Mouse (Mus musculus) frontal cortex, adult (tissue): ENCODE data around the gene Stra6.

ENCODE experiments used
- ATAC-seq: cut with Nextera tagmentation; 2 replicates; pipeline ENCODE4 v1.9.2; 2017; ENCODE audit warnings: mild to moderate bottlenecking, moderate library complexity, mixed read lengths; ENCODE audit not compliant: low TSS enrichment

Stra6 gene

GRCm38 (mm10) chr9:58049861-58050260, 13.7 kb upstream of the Stra6 start:
- ATAC-seq, result no peak

GRCm38 (mm10) chr9:58051937-58052336, 11.7 kb upstream of the Stra6 start:
- ATAC-seq, result no peak

GRCm38 (mm10) chr9:58053102-58053501, 10.5 kb upstream of the Stra6 start:
- peak; percentile 83 for ATAC-seq

- no peak for ATAC-seq
These were observed 10.0 kb upstream of the Stra6 start for GRCm38 (mm10) chr9:58053544-58053943.

- ATAC-seq, result no peak
These were observed 9.6 kb upstream of the Stra6 start for GRCm38 (mm10) chr9:58054032-58054431.

DNA sequence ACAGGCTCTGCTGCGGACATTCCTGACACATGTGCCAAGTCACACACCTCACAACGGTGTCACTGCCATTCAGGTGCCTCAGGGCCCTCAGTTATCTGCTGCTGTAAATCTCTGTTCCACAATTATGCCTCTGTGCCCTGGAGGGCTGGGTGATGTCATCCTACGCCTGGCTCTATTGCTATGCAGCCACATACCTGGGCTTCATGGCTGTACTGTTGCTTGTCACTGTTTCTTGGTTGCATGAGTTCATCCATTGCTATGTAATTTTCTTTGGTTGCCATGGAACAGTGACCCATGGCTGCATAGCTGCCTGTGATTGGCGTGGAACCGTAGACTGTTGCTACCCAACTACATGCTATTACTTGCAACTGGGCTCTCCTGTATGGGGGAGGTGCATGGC, 7.9 kb upstream of the Stra6 start:
- ATAC-seq, result no peak

GRCm38 (mm10) chr9:58059920-58060319, 3.7 kb upstream of the Stra6 start:
- ATAC-seq, result no peak

DNA sequence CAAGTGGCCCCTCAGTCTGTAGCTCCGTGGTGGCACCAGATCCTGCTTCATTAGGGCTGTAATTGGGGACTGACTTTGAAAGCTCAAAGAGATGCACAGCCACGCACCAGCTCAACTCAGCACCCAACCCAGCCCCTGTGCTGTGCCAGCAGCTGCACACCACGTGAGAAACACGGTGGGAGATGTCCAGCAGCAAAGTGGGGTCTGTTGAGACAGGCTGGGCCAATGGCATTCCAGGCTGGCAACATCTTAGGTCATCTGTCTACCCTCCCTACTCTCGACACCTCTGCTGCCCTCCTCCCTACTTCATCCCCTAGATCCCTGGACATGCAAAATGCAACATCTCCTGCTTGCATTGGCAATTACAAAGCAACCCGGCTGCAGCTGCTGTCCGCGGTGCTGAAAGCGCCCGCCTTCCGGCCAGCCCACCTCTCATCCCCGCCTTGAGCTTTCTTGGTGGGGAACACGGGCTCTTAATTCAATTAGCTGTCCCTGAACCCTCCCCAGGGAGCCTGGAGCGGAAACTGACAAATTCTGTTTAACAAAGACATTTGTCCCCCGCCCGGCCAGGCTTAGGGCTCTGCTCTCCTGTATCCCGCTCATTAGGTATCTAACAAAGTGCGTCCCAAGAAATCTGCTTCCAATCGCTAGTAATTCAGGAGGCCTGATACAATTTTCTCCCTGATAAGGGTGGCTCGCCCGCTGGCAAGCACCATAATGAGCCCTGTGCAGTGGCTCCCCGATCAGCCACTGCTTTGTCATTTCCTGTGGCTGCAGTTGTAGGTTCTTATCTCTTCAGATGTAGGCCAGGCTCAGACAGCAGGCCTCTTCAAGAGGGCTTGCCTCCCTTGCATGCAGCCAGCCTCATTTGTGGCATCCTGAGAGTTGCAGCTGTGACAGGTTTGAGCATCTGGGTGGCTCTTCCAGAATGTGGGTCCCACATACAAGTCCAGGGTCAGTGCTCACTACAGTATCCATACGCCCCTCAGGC, 2.6 kb upstream of the Stra6 start:
- no peak for ATAC-seq

DNA sequence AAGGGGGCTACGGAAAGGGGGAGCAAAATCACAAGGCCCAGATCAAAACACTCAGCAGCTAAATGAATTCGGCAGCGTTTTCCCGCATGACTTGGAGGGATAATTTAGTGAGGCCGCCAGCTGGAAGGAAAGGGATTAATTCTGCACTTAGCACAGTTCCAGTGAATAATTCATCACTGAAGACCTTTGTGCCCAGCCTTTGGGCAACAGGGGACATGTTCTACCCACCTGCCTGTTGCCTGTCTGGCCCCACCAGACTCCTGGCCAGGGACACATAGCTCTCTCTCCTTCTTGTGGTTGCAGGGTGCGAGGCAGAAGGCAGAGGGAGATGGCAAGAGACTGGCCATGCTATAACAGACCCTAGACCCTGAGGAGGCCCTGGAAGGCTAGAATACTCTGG, 1.9 kb downstream of the Stra6 start:
- no peak for ATAC-seq

GRCm38 (mm10) chr9:58065977-58066730, 2.6 kb downstream of the Stra6 start:
- peak; percentile 50 for ATAC-seq

DNA sequence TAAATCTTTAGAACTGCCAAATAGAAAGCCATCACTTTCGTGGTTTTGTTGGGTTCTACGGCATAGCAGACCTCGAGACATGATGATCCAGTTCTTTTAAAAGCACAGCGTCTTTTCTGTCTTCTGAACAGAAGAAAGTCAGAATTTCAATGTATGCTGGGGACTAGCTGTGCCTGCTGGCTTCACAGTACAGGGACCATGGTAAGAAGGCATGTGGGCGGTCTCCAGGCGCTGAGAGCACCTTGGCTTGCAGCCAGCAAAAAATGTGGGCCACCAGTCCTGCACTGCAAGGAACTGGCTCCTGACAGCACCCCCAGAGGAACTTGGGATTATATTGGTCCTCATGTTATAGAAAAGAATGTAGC, 3.1 kb downstream of the Stra6 start:
- peak; percentile 84 for ATAC-seq

DNA sequence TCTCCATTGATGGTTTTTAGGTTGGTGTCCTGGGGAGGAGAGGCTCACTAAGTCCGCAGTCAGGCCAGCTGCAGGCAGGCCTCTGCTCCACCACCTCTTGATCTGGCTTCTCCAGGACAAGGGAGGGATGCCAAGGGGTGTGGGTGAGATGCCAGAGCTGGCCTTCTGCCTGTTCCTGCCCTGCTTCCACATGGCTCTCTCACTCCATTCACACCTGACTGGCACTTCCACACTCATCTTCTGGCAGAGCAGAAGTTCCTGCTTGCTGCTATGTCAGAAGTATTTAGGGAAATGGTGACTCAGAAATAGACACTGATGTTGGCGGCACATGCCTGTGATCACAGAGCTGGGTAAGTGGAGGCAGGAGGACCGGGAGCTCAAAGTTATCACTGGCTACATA, 4.0 kb downstream of the Stra6 start:
- peak; percentile 41 for ATAC-seq

- peak; percentile 16; the same call in 1 of the 2 replicates for ATAC-seq
These were observed 11.0 kb downstream of the Stra6 start for GRCm38 (mm10) chr9:58074561-58074960.

DNA sequence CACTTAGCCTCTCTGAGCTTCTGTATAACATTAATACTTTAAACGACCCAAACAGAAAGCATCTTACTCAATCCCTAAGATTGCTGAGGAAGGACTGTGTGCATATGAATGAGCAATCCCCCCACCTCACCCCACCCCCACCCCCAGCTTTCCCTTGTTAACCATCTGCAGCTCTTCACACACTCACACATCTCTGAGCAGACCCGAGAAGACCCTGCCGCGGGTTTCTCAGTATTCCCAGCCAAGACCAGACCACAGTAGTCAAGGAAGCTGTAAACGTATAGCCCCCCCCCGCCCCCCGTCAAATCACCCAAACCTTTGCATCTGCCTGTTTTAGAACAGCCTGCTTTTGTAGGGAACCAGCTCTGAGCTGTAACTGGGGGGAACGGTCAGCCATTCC, 21.0 kb downstream of the Stra6 start:
- no peak for ATAC-seq

DNA sequence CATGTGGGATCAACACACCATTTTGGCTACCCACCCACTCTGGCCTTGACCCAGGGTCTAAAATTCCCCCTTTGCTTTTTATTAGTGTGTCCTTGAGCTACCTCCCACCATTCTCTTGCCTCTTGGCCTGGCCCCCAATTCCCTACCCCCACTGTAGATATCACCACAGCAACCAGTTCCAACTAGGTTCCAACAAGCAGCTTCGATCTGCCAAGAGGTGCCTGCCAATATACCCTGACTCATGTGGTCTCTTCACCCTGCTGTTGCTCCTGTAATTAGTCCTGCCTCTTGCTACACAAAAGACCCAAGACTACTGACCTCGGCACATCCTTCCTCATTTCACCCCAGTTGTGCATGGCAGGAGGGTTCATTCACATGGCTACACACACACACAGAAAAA, 21.5 kb downstream of the Stra6 start:
- no peak for ATAC-seq

DNA sequence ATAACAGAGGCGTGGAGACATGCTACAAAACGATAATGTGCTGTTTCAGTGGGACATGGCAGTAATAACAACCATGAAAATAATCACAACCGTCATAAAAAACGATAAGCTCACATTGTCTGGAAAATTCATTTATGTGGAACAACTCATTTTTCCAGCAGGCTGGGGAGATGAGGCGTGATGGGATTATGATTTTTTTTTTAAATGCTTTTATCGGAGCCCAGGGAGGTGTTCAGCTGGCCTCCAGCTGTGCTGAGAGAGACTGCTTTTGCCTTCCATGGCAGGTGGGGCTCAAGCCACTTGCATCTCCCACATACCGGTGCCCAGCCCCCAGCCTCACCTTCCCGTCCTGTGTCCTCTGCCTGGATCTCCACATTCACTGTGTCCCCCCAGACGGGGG, 22.6 kb downstream of the Stra6 start:
- ATAC-seq, result no peak

GRCm38 (mm10) chr9:58086861-58087260, 23.3 kb downstream of the Stra6 start:
- no peak for ATAC-seq

DNA sequence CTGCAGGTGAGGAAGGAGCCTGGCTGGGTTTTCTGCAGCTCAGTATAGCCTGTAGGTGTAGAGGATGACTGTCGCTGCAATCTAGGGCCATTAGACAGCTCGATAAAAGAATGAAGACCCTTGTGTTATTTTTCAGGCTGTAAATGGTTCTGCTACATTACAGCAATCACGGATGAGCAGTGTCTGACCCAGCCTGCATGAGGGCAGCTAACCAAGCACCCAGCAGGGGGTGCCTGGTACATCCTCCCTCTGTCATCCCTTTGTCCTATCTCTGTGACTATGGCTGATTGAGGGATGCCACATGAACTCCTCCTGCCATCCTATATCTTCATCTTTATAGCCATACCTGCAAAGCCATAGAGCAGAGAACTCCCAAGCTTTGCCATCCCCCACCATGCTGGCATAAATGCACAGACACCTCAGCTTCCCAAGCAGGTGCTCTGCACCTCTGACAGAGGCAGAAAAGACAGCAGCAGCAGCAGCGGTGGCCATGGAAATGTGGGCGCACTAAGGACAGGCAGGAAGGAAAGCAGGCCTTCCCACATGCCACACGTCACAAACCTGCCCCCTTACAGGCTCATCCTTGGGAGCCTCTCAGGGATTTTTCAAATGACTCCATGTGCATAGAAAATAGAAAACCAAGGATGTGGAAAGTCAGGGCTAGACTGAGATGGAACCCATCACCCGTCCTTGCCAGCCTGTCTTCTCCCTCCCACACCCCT, 23.9 kb downstream of the Stra6 start:
- ATAC-seq, result peak; percentile 77

- ATAC-seq, result no peak
These were observed 28.2 kb downstream of the Stra6 start for GRCm38 (mm10) chr9:58091623-58092425.

- ATAC-seq, result no peak
These were observed 29.1 kb downstream of the Stra6 start for GRCm38 (mm10) chr9:58092581-58093269.

- ATAC-seq, result no peak
These were observed 30.2 kb downstream of the Stra6 start for GRCm38 (mm10) chr9:58093776-58094175.
